Mouse (Mus musculus) CH12.LX (cell line): ENCODE results near the gene Hoxc4.

Experiments used
- CTCF ChIP-seq, 2 experiments: IDR thresholded peaks in 1 of 2; conservative IDR thresholded peaks in 1 of 2; 2 replicates each; pipeline ENCODE4 v1.5.1; 2011 to 2012; ENCODE audit warnings: low read depth in 2 of 2, low read length in 2 of 2, improper control_type of control experiment in 1 of 2, inconsistent platforms in 1 of 2, mild to moderate bottlenecking in 1 of 2, moderate library complexity in 1 of 2
- HCFC1 ChIP-seq: IDR thresholded peaks from 2 replicates; pipeline ENCODE4 v1.6.1; 2012; ENCODE audit warnings: low read depth, mild to moderate bottlenecking, inconsistent platforms, low read length, improper control_type of control experiment
- JUND ChIP-seq: conservative IDR thresholded peaks from 2 replicates; pipeline ENCODE4 v1.6.1; 2011; ENCODE audit warnings: low read depth, low read length, improper control_type of control experiment
- MAZ ChIP-seq: IDR thresholded peaks from 2 replicates; pipeline ENCODE4 v1.6.1; 2012; ENCODE audit warnings: low read depth, mild to moderate bottlenecking, inconsistent platforms, low read length, improper control_type of control experiment, moderate library complexity
- MXI1 ChIP-seq: IDR thresholded peaks from 2 replicates; pipeline ENCODE4 v1.6.1; 2011; ENCODE audit warnings: mild to moderate bottlenecking, low read depth, low read length, improper control_type of control experiment
- NELFE ChIP-seq: IDR thresholded peaks from 2 replicates; pipeline ENCODE4 v1.6.1; 2011; ENCODE audit warnings: low read depth, low read length, improper control_type of control experiment
- NRF1 ChIP-seq: IDR thresholded peaks from 2 replicates; pipeline ENCODE4 v1.6.1; 2014; ENCODE audit warnings: low read depth, mild to moderate bottlenecking, inconsistent platforms, low read length, improper control_type of control experiment, moderate library complexity
- PAX5 ChIP-seq: IDR thresholded peaks from 2 replicates; pipeline ENCODE4 v1.6.1; 2012; ENCODE audit warnings: low read length, inconsistent platforms, mixed read lengths
- POLR2A ChIP-seq: IDR thresholded peaks from 2 replicates; pipeline ENCODE4 v1.6.1; 2011; ENCODE audit warnings: low read depth, mild to moderate bottlenecking, improper control_type of control experiment, low read length
- SMC3 ChIP-seq: IDR thresholded peaks from 2 replicates; pipeline ENCODE4 v1.6.1; 2011; ENCODE audit warnings: low read depth, low read length, improper control_type of control experiment
- USF2 ChIP-seq: conservative IDR thresholded peaks from 2 replicates; pipeline ENCODE4 v1.6.1; 2011; ENCODE audit warnings: low read depth, low read length, improper control_type of control experiment

GRCm38 (mm10) chr15:103020899-103021418 is 2.2 kb downstream of the Hoxc4 start:
- TF ChIP-seq JUND: no peak
- TF ChIP-seq MXI1: no peak
- TF ChIP-seq POLR2A: no peak
- peak; percentile 55 for TF ChIP-seq USF2
- TF ChIP-seq CTCF (conservative IDR thresholded peaks at IDR 0.05 in 1 of 2, IDR thresholded peaks at IDR 0.05 in 1 of 2; ENCODE audit: low read depth in 2 of 2, low read length in 2 of 2): no peak
- TF ChIP-seq NRF1: no peak
- TF ChIP-seq SMC3: no peak
- no peak for TF ChIP-seq NELFE
- TF ChIP-seq MAZ: no peak
- no peak for TF ChIP-seq PAX5
- no peak for TF ChIP-seq HCFC1
